Mouse (Mus musculus) MN1 (cell line): Measurements from ENCODE around the gene Tpcn2.
A peak's percentile ranks its signal among the peaks of the same experiment; 100 is the strongest.

ENCODE experiments used
- DNase-seq: peaks from one replicate; pipeline ENCODE4 v3.0.0-alpha.2; 2016; ENCODE audit warnings: low spot score

The Tpcn2 gene

GRCm38 (mm10) chr7:145299562-145300320 lies 15.9 kb upstream of the Tpcn2 start:
- DNase-seq: peak; percentile 55

GRCm38 (mm10) chr7:145298666-145299490 lies 15.1 kb upstream of the Tpcn2 start:
- DNase-seq: no peak

GRCm38 (mm10) chr7:145293859-145294258 lies 10.0 kb upstream of the Tpcn2 start:
- DNase-seq: peak; percentile 29

GRCm38 (mm10) chr7:145292726-145293125 lies 8.9 kb upstream of the Tpcn2 start:
- no peak for DNase-seq

GRCm38 (mm10) chr7:145291847-145292246 lies 8.0 kb upstream of the Tpcn2 start:
- DNase-seq: no peak

- peak; percentile 62 for DNase-seq
Observed at GRCm38 (mm10) chr7:145289302-145289701, 5.5 kb upstream of the Tpcn2 start.

- no peak for DNase-seq
Observed at GRCm38 (mm10) chr7:145287410-145287809, 3.6 kb upstream of the Tpcn2 start.

- no peak for DNase-seq
Observed at GRCm38 (mm10) chr7:145285476-145285875, 1.7 kb upstream of the Tpcn2 start.

GRCm38 (mm10) chr7:145284293-145284692 lies 482 bp upstream of the Tpcn2 start:
- DNase-seq: no peak

- DNase-seq: no peak
Observed at GRCm38 (mm10) chr7:145283041-145283440, 770 bp downstream of the Tpcn2 start.

- DNase-seq: no peak
Observed at GRCm38 (mm10) chr7:145281396-145281795, 2.4 kb downstream of the Tpcn2 start.

- DNase-seq: no peak
Observed at GRCm38 (mm10) chr7:145275488-145275887, 8.3 kb downstream of the Tpcn2 start.

- DNase-seq: no peak
Observed at GRCm38 (mm10) chr7:145270955-145271354, 12.9 kb downstream of the Tpcn2 start.

- no peak for DNase-seq
Observed at GRCm38 (mm10) chr7:145268890-145269289, 14.9 kb downstream of the Tpcn2 start.

GRCm38 (mm10) chr7:145266011-145266410 lies 17.8 kb downstream of the Tpcn2 start:
- DNase-seq: no peak

GRCm38 (mm10) chr7:145264202-145264601 lies 19.6 kb downstream of the Tpcn2 start:
- DNase-seq: no peak

GRCm38 (mm10) chr7:145256092-145256491 lies 27.7 kb downstream of the Tpcn2 start:
- no peak for DNase-seq

GRCm38 (mm10) chr7:145253986-145254630 lies 29.7 kb downstream of the Tpcn2 start:
- DNase-seq: no peak

GRCm38 (mm10) chr7:145252715-145253476 lies 30.9 kb downstream of the Tpcn2 start:
- peak; percentile 81 for DNase-seq

- DNase-seq: peak; percentile 31
Observed at GRCm38 (mm10) chr7:145250225-145250624, 33.6 kb downstream of the Tpcn2 start.

GRCm38 (mm10) chr7:145248911-145249310 lies 34.9 kb downstream of the Tpcn2 start:
- DNase-seq: no peak
